Mouse (Mus musculus): Measurements from ENCODE around the gene Cdk20.

- TF ChIP-seq CTCF (conservative IDR thresholded peaks at IDR 0.05; ENCODE audit: insufficient read depth, insufficient read length, low read depth, low read length) (no peak), POLR2A (IDR thresholded peaks at IDR 0.05; ENCODE audit: low read depth, low read length) (no peak)
Measured at GRCm38 (mm10) chr13:64396979-64397378, 35.1 kb upstream of the Cdk20 start.

Data from kidney, adult 2 months (tissue).